Mouse (Mus musculus) c-Kit-positive CD71-positive TER-119-negative erythroid progenitor cells, embryonic 14.5 days (primary cell): ENCODE measurements around the gene Lrrc18.

Experiments used
- DNase-seq: peaks from one replicate; pipeline ENCODE4 v3.0.0-alpha.2; 2013; ENCODE audit warnings: low read depth

Lrrc18 gene

GRCm38 (mm10) chr14:33053441-33053840, 62.3 kb downstream of the Lrrc18 start:
- DNase-seq, result no peak

GRCm38 (mm10) chr14:33058881-33059660, 67.9 kb downstream of the Lrrc18 start:
- no peak for DNase-seq

GRCm38 (mm10) chr14:33062996-33063395, 71.8 kb downstream of the Lrrc18 start:
- no peak for DNase-seq
